Comparison of ENCODE assay signal across 8 mouse cellular contexts in genomic region chr16:35769878-35770657, GRCm38 (mm10). TPM values are rescaled to one million over a fixed set of nuclear protein-coding genes. Genes with fewer than 3 reads are reported as not detected.
DNase-seq lines count a peak whose midpoint lies in the region; ATAC-seq and TF ChIP-seq lines count a peak whose summit lies in the region.

Gene Hspbap1 (plus strand): TSS chr16:35770375.

- WGBS in forebrain, embryonic 10.5 days, result under 1% methylated on average over 51 of the region's 51 CpGs
- under 1% methylated on average over 51 of the region's 51 CpGs for WGBS in heart, embryonic 15.5 days
- under 1% methylated on average over 51 of the region's 51 CpGs for WGBS in liver, embryonic 13.5 days (ENCODE audit: insufficient replicate concordance)
- WGBS in stomach, embryonic 14.5 days, result 1% methylated on average over 51 of the region's 51 CpGs

- peaks cover 16% of the 10 kb centered on the region for H3K27me3 ChIP-seq in CH12.LX (replicated peaks)
- H3K27me3 ChIP-seq in forebrain, embryonic 10.5 days (ENCODE audit: poor library complexity, severe bottlenecking), result no peaks in the 10 kb centered on the region; the same call in 1 of the 2 replicates
- H3K27me3 ChIP-seq in heart, embryonic 15.5 days, result no peaks in the 10 kb centered on the region
- no peaks in the 10 kb centered on the region for H3K27me3 ChIP-seq in liver, embryonic 13.5 days
- H3K27me3 ChIP-seq in stomach, embryonic 14.5 days (ENCODE audit: control insufficient read depth, insufficient read depth, low read length), result no peaks in the 10 kb centered on the region

- TF ChIP-seq CTCF in CH12.LX (conservative IDR thresholded peaks at IDR 0.05 in 1 of 2, IDR thresholded peaks at IDR 0.05 in 1 of 2; ENCODE audit: low read depth in 2 of 2, low read length in 2 of 2), result no peak

- H3K4me1 ChIP-seq in CH12.LX (ENCODE audit: control insufficient read depth in 1 of 2, insufficient read depth in 2 of 2), result peaks cover 15 to 58% of the 10 kb centered on the region in 2 experiments
- peaks cover 42% of the 10 kb centered on the region for H3K4me1 ChIP-seq in forebrain, embryonic 10.5 days
- H3K4me1 ChIP-seq in heart, embryonic 15.5 days (replicated peaks), result peaks cover 25% of the 10 kb centered on the region
- peaks cover 70% of the 10 kb centered on the region for H3K4me1 ChIP-seq in liver, embryonic 13.5 days (replicated peaks)
- H3K4me1 ChIP-seq in stomach, embryonic 14.5 days (ENCODE audit: control insufficient read depth, insufficient read depth, low read length), result peaks cover 21% of the 10 kb centered on the region

- peak within 1 kb of the TSS; percentile 95 for H3K4me2 ChIP-seq in CH12.LX (ENCODE audit: insufficient read depth, low read depth, poor library complexity, severe bottlenecking)
- H3K4me2 ChIP-seq in heart, embryonic 15.5 days, result peak within 1 kb of the TSS; percentile 96
- H3K4me2 ChIP-seq in liver, embryonic 13.5 days, result peak within 1 kb of the TSS; percentile 95
- peak within 1 kb of the TSS; percentile 95 for H3K4me2 ChIP-seq in stomach, embryonic 14.5 days (replicated peaks; ENCODE audit: low read depth, low read length)

- H3K36me3 ChIP-seq in CH12.LX (replicated peaks in 1 of 2; ENCODE audit: control insufficient read depth in 1 of 2, insufficient read depth in 1 of 2, low read length in 1 of 2), result peaks cover 0 to 15% of the 10 kb centered on the region in 2 experiments
- H3K36me3 ChIP-seq in forebrain, embryonic 10.5 days (replicated peaks), result peaks cover 9% of the 10 kb centered on the region
- H3K36me3 ChIP-seq in heart, embryonic 15.5 days, result no peaks in the 10 kb centered on the region
- peaks cover 7% of the 10 kb centered on the region; the same call in 1 of the 2 replicates for H3K36me3 ChIP-seq in liver, embryonic 13.5 days
- no peaks in the 10 kb centered on the region for H3K36me3 ChIP-seq in stomach, embryonic 14.5 days (ENCODE audit: control insufficient read depth, insufficient read depth, low read length)

- no peaks in the 10 kb centered on the region for H3K9me3 ChIP-seq in CH12.LX (replicated peaks; ENCODE audit: low read length)
- no peaks in the 10 kb centered on the region for H3K9me3 ChIP-seq in forebrain, embryonic 10.5 days
- H3K9me3 ChIP-seq in heart, embryonic 15.5 days (replicated peaks), result no peaks in the 10 kb centered on the region
- H3K9me3 ChIP-seq in liver, embryonic 13.5 days (replicated peaks), result no peaks in the 10 kb centered on the region
- no peaks in the 10 kb centered on the region for H3K9me3 ChIP-seq in stomach, embryonic 14.5 days (ENCODE audit: control insufficient read depth, low read depth, low read length)

- no peak for TF ChIP-seq RAD21 in CH12.LX (IDR thresholded peaks at IDR 0.05; ENCODE audit: low read depth, low read length)

- H3K9ac ChIP-seq in CH12.LX (ENCODE audit: insufficient read depth, low read depth), result peak within 1 kb of the TSS; percentile 87
- peak within 1 kb of the TSS; percentile 87 for H3K9ac ChIP-seq in heart, embryonic 15.5 days
- peak within 1 kb of the TSS; percentile 97 for H3K9ac ChIP-seq in liver, embryonic 13.5 days
- H3K9ac ChIP-seq in stomach, embryonic 14.5 days (replicated peaks; ENCODE audit: low read depth, low read length), result peak within 1 kb of the TSS; percentile 84

- H3K4me3 ChIP-seq in CH12.LX (replicated peaks in 1 of 3; ENCODE audit: low read depth in 2 of 3, low read length in 2 of 3, poor library complexity in 1 of 3), result peak within 1 kb of the TSS; percentile 73 to 85 (median 82)
- peak within 1 kb of the TSS; percentile 94 for H3K4me3 ChIP-seq in forebrain, embryonic 10.5 days
- peak within 1 kb of the TSS; percentile 93 for H3K4me3 ChIP-seq in heart, embryonic 15.5 days
- peak within 1 kb of the TSS; percentile 74 for H3K4me3 ChIP-seq in liver, embryonic 13.5 days (replicated peaks)
- H3K4me3 ChIP-seq in stomach, embryonic 14.5 days (ENCODE audit: low read depth, low read length), result peak within 1 kb of the TSS; percentile 79

- in situ Hi-C loops in CH12.LX (cut with MboI; ENCODE audit: low pct_ligation_motif_present, low pct_unique_long_range_greater_than_20kb, low sequenced_read_pairs), result loop anchor here (5.0 kb wide), 1 partner anchor 33 kb away; no protein-coding TSS in a partner anchor

- 0 out of 2 replicates have a peak within 1 kb of the TSS, but pooled peaks have one; percentile 9 for H3K27ac ChIP-seq in CH12.LX (ENCODE audit: insufficient read depth, low read depth)
- H3K27ac ChIP-seq in forebrain, embryonic 10.5 days, result peak within 1 kb of the TSS; percentile 89
- H3K27ac ChIP-seq in heart, embryonic 15.5 days, result peak within 1 kb of the TSS; percentile 69
- H3K27ac ChIP-seq in liver, embryonic 13.5 days, result peak within 1 kb of the TSS; percentile 94
- peak within 1 kb of the TSS; percentile 66; the same call in 1 of the 2 replicates for H3K27ac ChIP-seq in stomach, embryonic 14.5 days (ENCODE audit: low read length)

- DNase-seq in CH12.LX (ENCODE audit: extremely low read depth), result peak; percentile 91
- peak; percentile 79 for DNase-seq in c-Kit-positive CD71-negative TER-119-negative erythroid progenitor cells, embryonic 14.5 days (ENCODE audit: low read depth)
- peak; percentile 89 for DNase-seq in forebrain, embryonic 10.5 days (ENCODE audit: extremely low spot score, low spot score)
- peak; percentile 94 to 95 for DNase-seq in kidney, postnatal 25 days
- peak; percentile 86 for DNase-seq in liver, embryonic 13.5 days
- peak; percentile 83 to 89 for DNase-seq in natural killer cell, adult 2 months (ENCODE audit: low spot score in 2 of 2)

- ATAC-seq in heart, embryonic 15.5 days (replicated peaks; ENCODE audit: insufficient number of reproducible peaks, insufficient read depth, low FRiP score, low read depth), result peak; percentile 35; the same call in 1 of the 2 replicates
- peak; percentile 77 for ATAC-seq in liver, embryonic 13.5 days (ENCODE audit: low read depth)
- peak; percentile 59 for ATAC-seq in stomach, embryonic 14.5 days (ENCODE audit: insufficient number of reproducible peaks, insufficient read depth, low FRiP score, low read depth)

- dilution Hi-C loops in CH12.LX (cut with MboI; ENCODE audit: extremely low pct_ligation_motif_present, extremely low pct_unique_long_range_greater_than_20kb, low sequenced_read_pairs), result no loop called here

- TF ChIP-seq EP300 in CH12.LX (IDR thresholded peaks at IDR 0.05; ENCODE audit: low read length), result 0 out of 2 replicates have a peak, but pooled peaks have one; percentile 24

- peak; percentile 85 for TF ChIP-seq POLR2A in CH12.LX (IDR thresholded peaks at IDR 0.05; ENCODE audit: low read depth, low read length)

- peaks cover 5% of the 10 kb centered on the region; the same call in 1 of the 2 replicates for H3K79me2 ChIP-seq in CH12.LX (replicated peaks; ENCODE audit: control insufficient read depth, extremely low read depth, insufficient read depth, poor library complexity, severe bottlenecking)

TF ChIP-seq in CH12.LX, 34 proteins besides CTCF, POLR2A, EP300 and RAD21 (continues in another document):
- TF ChIP-seq IRF4 (IDR thresholded peaks at IDR 0.05; ENCODE audit: low read depth, low read length), result peak; percentile 56; the same call in 1 of the 2 replicates
- TF ChIP-seq MAFK (IDR thresholded peaks at IDR 0.05; ENCODE audit: insufficient replicate concordance, low read length), result no peak
- TF ChIP-seq UBTF (IDR thresholded peaks at IDR 0.05; ENCODE audit: low read depth, low read length), result peak; percentile 71; the same call in 1 of the 2 replicates
- peak; percentile 50; the same call in 1 of the 2 replicates for TF ChIP-seq CHD2 (IDR thresholded peaks at IDR 0.05; ENCODE audit: low read length)
- TF ChIP-seq MXI1 (IDR thresholded peaks at IDR 0.05; ENCODE audit: low read depth, low read length), result peak; percentile 100
- no peak for TF ChIP-seq PAX5 (IDR thresholded peaks at IDR 0.05; ENCODE audit: low read length)
- peak; percentile 97 for TF ChIP-seq BHLHE40 (IDR thresholded peaks at IDR 0.05; ENCODE audit: low read depth, low read length)
- peak; percentile 100 for TF ChIP-seq MAX (IDR thresholded peaks at IDR 0.05; ENCODE audit: low read length)
- no peak for TF ChIP-seq POLR2AphosphoS2 (IDR thresholded peaks at IDR 0.05; ENCODE audit: low read depth, low read length)
- no peak for TF ChIP-seq ZKSCAN1 (IDR thresholded peaks at IDR 0.05; ENCODE audit: borderline replicate concordance, low read depth, low read length)
- no peak for TF ChIP-seq JUN (IDR thresholded peaks at IDR 0.05; ENCODE audit: insufficient read depth, low read depth, low read length)
- peak; percentile 99 for TF ChIP-seq USF1 (IDR thresholded peaks at IDR 0.05; ENCODE audit: low read depth, low read length)
- peak; percentile 99 for TF ChIP-seq USF2 (conservative IDR thresholded peaks at IDR 0.05; ENCODE audit: low read depth, low read length)
- TF ChIP-seq TBP (conservative IDR thresholded peaks at IDR 0.05; ENCODE audit: low read depth, low read length), result peak; percentile 46; the same call in 1 of the 2 replicates
- TF ChIP-seq ELF1 (IDR thresholded peaks at IDR 0.05; ENCODE audit: low read depth, low read length), result peak; percentile 85
- TF ChIP-seq HCFC1 (IDR thresholded peaks at IDR 0.05; ENCODE audit: low read depth, low read length), result peak; percentile 73
- peak; percentile 58 for TF ChIP-seq NRF1 (IDR thresholded peaks at IDR 0.05; ENCODE audit: low read depth, low read length)
- TF ChIP-seq CHD1 (IDR thresholded peaks at IDR 0.05; ENCODE audit: low read depth, low read length), result peak; percentile 58; the same call in 1 of the 2 replicates
- peak; percentile 97 for TF ChIP-seq MYC (IDR thresholded peaks at IDR 0.05; ENCODE audit: low read depth, low read length)
- TF ChIP-seq TCF12 (IDR thresholded peaks at IDR 0.05; ENCODE audit: low read depth, low read length), result peak; percentile 73
- 0 out of 2 replicates have a peak, but pooled peaks have one; percentile 50 for TF ChIP-seq RCOR1 (conservative IDR thresholded peaks at IDR 0.05; ENCODE audit: low read depth, low read length)
- TF ChIP-seq NELFE (IDR thresholded peaks at IDR 0.05; ENCODE audit: low read depth, low read length), result peak; percentile 82
- TF ChIP-seq ZC3H11A (IDR thresholded peaks at IDR 0.05; ENCODE audit: low read depth, low read length), result no peak
- TF ChIP-seq MAZ (IDR thresholded peaks at IDR 0.05; ENCODE audit: low read depth, low read length), result no peak
- no peak for TF ChIP-seq E2F4 (IDR thresholded peaks at IDR 0.05; ENCODE audit: insufficient replicate concordance, low read depth, low read length)

RNA-seq across cellular contexts. Expression of gene Hspbap1, which starts in this region (rescaled TPM):
- 15.9 and 18.3 TPM in 2 replicates for total RNA-seq in CH12.LX (2012; rRNA removed)
- 12.1 and 13.6 TPM in 2 replicates for total RNA-seq in CH12.LX (2014; rRNA removed)
- polyA plus RNA-seq in CH12.LX (2012; ENCODE audit: insufficient read length, low read depth), result 15.3 and 17.6 TPM in 2 replicates
- 28.7 and 29.9 TPM in 2 replicates for polyA plus RNA-seq in forebrain, embryonic 10.5 days (2016; fragmentation: Nextera tagmentation; extraction: Ambion mirVana)
- polyA plus RNA-seq in heart, embryonic 15.5 days (2015; fragmentation: Nextera tagmentation; extraction: Ambion mirVana), result 6.9 and 7.3 TPM in 2 replicates
- 20.2 and 21.9 TPM in 2 replicates for polyA plus RNA-seq in liver, embryonic 13.5 days (2015; fragmentation: Nextera tagmentation; extraction: Ambion mirVana)
- polyA plus RNA-seq in stomach, embryonic 14.5 days (2014; fragmentation: Nextera tagmentation; extraction: Ambion mirVana), result 15.8 TPM in 2 replicates

Comparison
In these comparisons a context has a peak if more than half of its experiments do, and no peak if none do; other contexts are left out.
1. Peak in every context shown above with its lines: DNase-seq, ATAC-seq, H3K4me3 ChIP-seq and H3K27ac ChIP-seq.
2. H3K27ac ChIP-seq: peak in every context shown above with its lines; median percentile 94 in liver, embryonic 13.5 days; 89 in forebrain, embryonic 10.5 days; 69 in heart, embryonic 15.5 days; 66 in stomach, embryonic 14.5 days; 9 in CH12.LX.